Mouse (Mus musculus): Measurements from ENCODE around the gene C1qtnf1.

- TF ChIP-seq CTCF (IDR thresholded peaks at IDR 0.05; ENCODE audit: low read depth) (no peak), EP300 (IDR thresholded peaks at IDR 0.05; ENCODE audit: low read depth) (no peak)
Observed at GRCm38 (mm10) chr11:118420261-118420660, 7.7 kb upstream of the C1qtnf1 start.

Measured in liver, postnatal 0 days (tissue).